Comparison of ENCODE assay signal across 10 mouse cellular contexts in the genomic region with DNA sequence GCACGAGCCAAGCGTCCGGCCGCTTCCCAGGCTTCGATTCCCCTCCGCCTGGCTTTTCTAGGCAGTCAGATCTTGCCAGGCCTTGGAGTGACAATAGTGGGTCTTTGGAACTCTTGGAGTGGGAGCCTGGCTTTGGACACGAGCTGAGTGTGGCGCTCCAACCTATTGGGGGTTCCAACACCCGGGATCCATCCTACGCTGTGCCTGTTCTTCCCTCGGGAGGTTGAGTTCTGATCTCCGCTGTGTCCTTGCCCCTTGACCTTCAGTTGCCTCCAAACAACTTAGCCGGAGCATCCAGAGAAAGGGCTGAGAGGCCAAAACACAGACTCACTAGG. TPM values are rescaled to one million over a fixed set of nuclear protein-coding genes. Genes with fewer than 3 reads are reported as not detected.
A peak's percentile ranks its signal among the peaks of the same experiment; 100 is the strongest.
DNase-seq lines count a peak whose midpoint lies in the region; ATAC-seq and TF ChIP-seq lines count a peak whose summit lies in the region.
"Had no signal": no experiment of that assay in that cellular context is flagged by ENCODE, and none has a peak within 500 bp of the region (broad histone marks: within the 10 kb centered on the region; RNA-seq: fewer than 3 reads in every experiment).

No protein-coding gene starts in this region.

- peaks cover 37% of the 10 kb centered on the region for H3K4me1 ChIP-seq in heart, embryonic 10.5 days
- no peaks in the 10 kb centered on the region; the same call in 1 of the 2 replicates for H3K4me1 ChIP-seq in forebrain, postnatal 0 days (ENCODE audit: insufficient read depth)
- H3K4me1 ChIP-seq in liver, embryonic 16.5 days (ENCODE audit: control insufficient read depth, low read depth, low read length) = no peaks in the 10 kb centered on the region

- H3K27me3 ChIP-seq in heart, embryonic 10.5 days (ENCODE audit: insufficient read depth, poor library complexity, severe bottlenecking) = peaks cover 71% of the 10 kb centered on the region
- no peaks in the 10 kb centered on the region for H3K27me3 ChIP-seq in C2C12 (ENCODE audit: control insufficient read depth, insufficient read depth, insufficient read length)
- H3K27me3 ChIP-seq in forebrain, postnatal 0 days (ENCODE audit: insufficient read depth, low read length) = peaks cover 23% of the 10 kb centered on the region
- peaks cover 51% of the 10 kb centered on the region for H3K27me3 ChIP-seq in liver, embryonic 16.5 days (ENCODE audit: control insufficient read depth, insufficient read depth, low read depth, low read length)

- TF ChIP-seq CTCF in C2C12 (IDR thresholded peaks at IDR 0.05; ENCODE audit: control insufficient read depth, insufficient read depth, insufficient read length) = no peak
- TF ChIP-seq CTCF in forebrain, postnatal 0 days (IDR thresholded peaks at IDR 0.05; ENCODE audit: low read depth) = no peak

- peak overlapping the region; percentile 88 for H3K27ac ChIP-seq in heart, embryonic 10.5 days
- H3K27ac ChIP-seq in forebrain, postnatal 0 days (ENCODE audit: low read depth, low read length) = no peak overlapping the region
- no peak overlapping the region for H3K27ac ChIP-seq in liver, embryonic 16.5 days (ENCODE audit: low read length)

- H3K79me2 ChIP-seq in C2C12 (ENCODE audit: control insufficient read depth, insufficient read depth) = no peaks in the 10 kb centered on the region

- H3K9me3 ChIP-seq in heart, embryonic 10.5 days = no peaks in the 10 kb centered on the region
- H3K9me3 ChIP-seq in forebrain, postnatal 0 days (ENCODE audit: low read length) = no peaks in the 10 kb centered on the region
- H3K9me3 ChIP-seq in liver, embryonic 16.5 days (replicated peaks; ENCODE audit: control insufficient read depth, low read length) = no peaks in the 10 kb centered on the region

- no peak for DNase-seq in heart, embryonic 10.5 days (ENCODE audit: low spot score)
- DNase-seq in heart, postnatal 4 days = no peak
- DNase-seq in forebrain, postnatal 0 days = no peak
- DNase-seq in natural killer cell, adult 2 months (ENCODE audit: low spot score in 2 of 2) = no peak
- DNase-seq in layer of hippocampus, postnatal 14 days (ENCODE audit: low spot score in 2 of 2) = no peak
- no peak for DNase-seq in right cerebral cortex, postnatal 36 days (ENCODE audit: low spot score in 2 of 2)

- WGBS in heart, embryonic 10.5 days = 22% methylated on average over 13 of the region's 13 CpGs
- WGBS in forebrain, postnatal 0 days = 34% methylated on average over 13 of the region's 13 CpGs
- WGBS in liver, embryonic 16.5 days (ENCODE audit: insufficient replicate concordance) = 36% methylated on average over 13 of the region's 13 CpGs

- peak overlapping the region; percentile 71 for H3K4me3 ChIP-seq in heart, embryonic 10.5 days
- H3K4me3 ChIP-seq in C2C12 (ENCODE audit: insufficient read depth, poor library complexity, severe bottlenecking) = no peak overlapping the region
- H3K4me3 ChIP-seq in forebrain, postnatal 0 days (ENCODE audit: low read depth, low read length) = peak overlapping the region; percentile 51
- H3K4me3 ChIP-seq in liver, embryonic 16.5 days (ENCODE audit: low read depth, low read length) = peak overlapping the region; percentile 55

- no peaks in the 10 kb centered on the region for H3K79me3 ChIP-seq in C2C12 (ENCODE audit: low read depth)

- ATAC-seq in forebrain, postnatal 0 days = no peak
- no peak for ATAC-seq in liver, embryonic 16.5 days (ENCODE audit: low read depth)

- peak overlapping the region; percentile 53; the same call in 1 of the 2 replicates for H3K9ac ChIP-seq in forebrain, postnatal 0 days
- no peak overlapping the region for H3K9ac ChIP-seq in liver, embryonic 16.5 days (ENCODE audit: low read depth, low read length)

- H3K36me3 ChIP-seq in heart, embryonic 10.5 days = no peaks in the 10 kb centered on the region
- H3K36me3 ChIP-seq in C2C12 (ENCODE audit: control insufficient read depth, insufficient read depth) = no peaks in the 10 kb centered on the region
- H3K36me3 ChIP-seq in forebrain, postnatal 0 days (ENCODE audit: insufficient read depth) = no peaks in the 10 kb centered on the region
- H3K36me3 ChIP-seq in liver, embryonic 16.5 days (ENCODE audit: control insufficient read depth, insufficient read depth) = no peaks in the 10 kb centered on the region

- peak overlapping the region; percentile 92 for H3K4me2 ChIP-seq in forebrain, postnatal 0 days (ENCODE audit: low read depth)
- H3K4me2 ChIP-seq in liver, embryonic 16.5 days (ENCODE audit: low read depth, low read length) = peak overlapping the region; percentile 69

- H3ac ChIP-seq in C2C12 (ENCODE audit: control insufficient read depth, insufficient read length, low read depth) = peak overlapping the region; percentile 86

TF ChIP-seq in C2C12, 6 proteins besides CTCF, POLR2A, EP300 and RAD21:
- TF ChIP-seq FOSL1 (IDR thresholded peaks at IDR 0.05; ENCODE audit: insufficient read depth, low read length, poor library complexity, severe bottlenecking) (no peak), MAX (IDR thresholded peaks at IDR 0.05) (no peak), USF1 (IDR thresholded peaks at IDR 0.05; ENCODE audit: low read depth) (no peak), CEBPB (IDR thresholded peaks at IDR 0.05; ENCODE audit: low read depth) (no peak), MYOG (IDR thresholded peaks at IDR 0.05; ENCODE audit: control insufficient read depth, extremely low read depth, insufficient read length) (no peak), MYOD1 (IDR thresholded peaks at IDR 0.05; ENCODE audit: control insufficient read depth, insufficient read length, low read depth) (no peak)

RNA-seq across cellular contexts. Expression of gene Nbl1, which starts 0.4 kb away (rescaled TPM):
- polyA plus RNA-seq in heart, embryonic 10.5 days (2016; fragmentation: Nextera tagmentation; extraction: Ambion mirVana) = 6.4 and 7.3 TPM in 2 replicates
- 10 to 100 TPM; 19.6 to 20.8 TPM for total RNA-seq in heart, postnatal 4 days (2021)
- polyA plus RNA-seq in C2C12 (2012; fragmentation: generic; extraction: Trizol) = 61.3 TPM
- 41.7 and 57.6 TPM in 2 replicates for total RNA-seq in forebrain, postnatal 0 days (2014; rRNA removed)
- polyA plus RNA-seq in forebrain, postnatal 0 days (2015; fragmentation: Nextera tagmentation; extraction: Ambion mirVana) = 56.7 and 64.3 TPM in 2 replicates
- polyA plus RNA-seq in liver, embryonic 16.5 days (2015; fragmentation: Nextera tagmentation; extraction: Ambion mirVana) = 1.6 and 2.5 TPM in 2 replicates
- 10 to 100 TPM; 77.4 to 93.7 TPM for total RNA-seq in layer of hippocampus, postnatal 14 days (2021)
- total RNA-seq: neutrophil, adult 5-6 weeks had no signal

RNA-seq across cellular contexts. Expression of gene Htr6, which starts 17.8 kb away (rescaled TPM):
- not detected in 2 replicates for polyA plus RNA-seq in heart, embryonic 10.5 days (2016; fragmentation: Nextera tagmentation; extraction: Ambion mirVana)
- not detected for total RNA-seq in heart, postnatal 4 days (2021)
- polyA plus RNA-seq in C2C12 (2012; fragmentation: generic; extraction: Trizol) = 0.02 TPM
- total RNA-seq in forebrain, postnatal 0 days (2014; rRNA removed) = 1.8 and 4.0 TPM in 2 replicates
- 0.67 TPM in 2 replicates for polyA plus RNA-seq in forebrain, postnatal 0 days (2015; fragmentation: Nextera tagmentation; extraction: Ambion mirVana)
- polyA plus RNA-seq in liver, embryonic 16.5 days (2015; fragmentation: Nextera tagmentation; extraction: Ambion mirVana) = not detected in 2 replicates
- 1 to 10 TPM; 7.9 to 8.5 TPM for total RNA-seq in layer of hippocampus, postnatal 14 days (2021)
- total RNA-seq: hematopoietic stem cell, adult 5-6 weeks; neutrophil, adult 5-6 weeks had no signal

RNA-seq across cellular contexts. Expression of gene Minos1, which starts 37.8 kb away (rescaled TPM):
- 532 and 637 TPM in 2 replicates for polyA plus RNA-seq in heart, embryonic 10.5 days (2016; fragmentation: Nextera tagmentation; extraction: Ambion mirVana)
- 100 to 1,000 TPM; 588 to 656 TPM for total RNA-seq in heart, postnatal 4 days (2021)
- polyA plus RNA-seq in C2C12 (2012; fragmentation: generic; extraction: Trizol) = 246 TPM
- total RNA-seq in forebrain, postnatal 0 days (2014; rRNA removed) = 17.9 and 19.9 TPM in 2 replicates
- 412 and 532 TPM in 2 replicates for polyA plus RNA-seq in forebrain, postnatal 0 days (2015; fragmentation: Nextera tagmentation; extraction: Ambion mirVana)
- polyA plus RNA-seq in liver, embryonic 16.5 days (2015; fragmentation: Nextera tagmentation; extraction: Ambion mirVana) = 252 and 304 TPM in 2 replicates
- 100 to 1,000 TPM; 212 to 218 TPM for total RNA-seq in layer of hippocampus, postnatal 14 days (2021)
